Mouse (Mus musculus) adrenal gland, postnatal 25 days (tissue): ENCODE data around the gene Hist2h2ac. TPM values are rescaled to one million over a fixed set of nuclear protein-coding genes. Genes with fewer than 3 reads are reported as not detected.
"Not testable (repeated sequence)": the region's sequence is repeated elsewhere in the genome, so short reads cannot be mapped to it uniquely, and the experiment has no call there.

Experiments
- DNase-seq: peaks from one replicate; pipeline ENCODE4 v3.0.0; 2021; ENCODE audit warnings: mixed read lengths
- long read RNA-seq: library from polyadenylated mRNA; stranded (forward); transcript quantifications from one replicate; pipeline ENCODE4 v2.0.0, GENCODE M21; 2021
- total RNA-seq: library from RNA; stranded (reverse); gene quantifications from 2 replicates; pipeline ENCODE4 v1.2.3, GENCODE M21; 2021

Hist2h2ac gene
- 62.8 and 86.8 TPM in 2 replicates for total RNA-seq
- long read RNA-seq: 0 reads

DNA sequence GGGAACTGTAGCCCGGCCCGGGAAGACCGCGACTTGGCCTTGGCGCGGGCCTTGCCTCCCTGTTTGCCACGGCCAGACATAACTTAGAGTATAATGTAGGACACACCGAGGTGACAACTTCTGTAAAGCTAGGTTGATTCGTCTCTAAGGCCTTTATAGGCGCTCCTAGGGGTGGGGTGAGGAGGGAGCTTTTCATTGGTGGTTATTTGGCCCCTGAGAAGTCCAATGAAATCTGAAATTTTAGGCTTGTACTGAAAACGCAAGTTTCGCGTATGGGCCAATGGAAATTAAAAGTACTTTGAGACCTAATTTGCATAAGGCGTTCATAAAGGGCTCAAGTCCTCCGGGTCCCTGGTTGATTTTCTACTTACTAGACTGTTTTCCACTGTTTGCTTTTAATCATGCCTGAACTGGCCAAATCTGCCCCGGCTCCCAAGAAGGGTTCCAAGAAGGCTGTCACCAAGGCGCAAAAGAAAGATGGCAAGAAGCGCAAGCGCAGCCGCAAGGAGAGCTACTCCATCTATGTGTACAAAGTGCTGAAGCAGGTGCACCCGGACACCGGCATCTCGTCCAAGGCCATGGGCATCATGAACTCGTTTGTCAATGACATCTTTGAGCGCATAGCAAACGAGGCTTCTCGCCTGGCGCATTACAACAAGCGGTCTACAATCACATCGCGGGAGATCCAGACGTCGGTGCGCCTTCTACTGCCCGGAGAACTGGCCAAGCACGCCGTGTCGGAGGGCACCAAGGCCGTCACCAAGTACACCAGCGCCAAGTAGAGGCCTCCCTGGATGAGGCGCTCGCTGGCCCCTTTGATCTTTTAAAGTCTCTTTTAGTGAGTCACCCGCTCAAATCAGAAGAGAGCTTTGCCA lies at the start of gene Hist2h2ac, which contains the start of gene Hist2h2be:
Hist2h2ac (minus strand) TSS at position 116 of the 875 bp plus-strand sequence.
Hist2h2be (plus strand) TSS at position 355 of the 875 bp plus-strand sequence.
- peak; percentile 80 for DNase-seq

DNA sequence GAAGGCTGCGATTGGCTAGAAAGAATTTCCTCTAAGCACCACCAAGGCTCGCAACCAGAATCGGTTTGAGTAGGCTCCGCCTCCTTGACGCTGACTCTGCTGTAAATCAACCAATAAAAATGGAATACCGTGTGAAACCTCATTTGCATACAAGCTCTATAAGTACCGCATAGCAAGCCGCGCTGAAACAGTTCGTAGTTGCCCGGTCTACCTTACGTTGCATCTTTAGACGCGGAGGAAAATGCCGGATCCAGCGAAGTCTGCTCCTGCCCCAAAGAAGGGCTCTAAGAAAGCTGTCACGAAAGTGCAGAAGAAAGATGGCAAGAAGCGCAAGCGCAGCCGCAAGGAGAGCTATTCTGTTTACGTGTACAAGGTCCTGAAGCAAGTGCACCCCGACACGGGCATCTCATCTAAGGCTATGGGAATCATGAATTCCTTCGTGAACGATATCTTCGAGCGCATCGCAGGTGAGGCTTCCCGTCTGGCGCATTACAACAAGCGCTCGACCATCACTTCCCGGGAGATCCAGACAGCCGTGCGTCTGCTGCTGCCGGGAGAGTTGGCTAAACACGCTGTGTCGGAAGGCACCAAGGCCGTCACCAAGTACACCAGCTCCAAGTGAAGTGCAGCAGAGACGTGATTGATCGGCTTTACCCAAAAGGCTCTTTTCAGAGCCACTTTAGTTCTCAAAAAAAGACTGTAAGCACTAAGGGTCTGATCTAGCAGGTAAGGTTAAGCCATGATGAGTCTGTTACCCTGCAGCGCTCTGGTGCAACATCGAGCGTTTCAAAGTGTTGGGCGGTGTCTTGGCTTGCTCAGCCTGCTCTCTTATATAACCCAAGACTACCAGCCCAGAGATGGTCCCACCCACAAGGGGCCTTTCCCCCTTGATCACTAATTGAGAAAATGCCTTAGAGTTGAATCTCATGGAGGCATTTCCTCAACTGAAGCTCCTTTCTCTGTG lies 49.1 kb upstream of the Hist2h2ac start, which contains the start of gene Hist2h2bb:
Hist2h2bb (plus strand) TSS at position 242 of the 964 bp plus-strand sequence.
- peak; percentile 70 for DNase-seq

DNA sequence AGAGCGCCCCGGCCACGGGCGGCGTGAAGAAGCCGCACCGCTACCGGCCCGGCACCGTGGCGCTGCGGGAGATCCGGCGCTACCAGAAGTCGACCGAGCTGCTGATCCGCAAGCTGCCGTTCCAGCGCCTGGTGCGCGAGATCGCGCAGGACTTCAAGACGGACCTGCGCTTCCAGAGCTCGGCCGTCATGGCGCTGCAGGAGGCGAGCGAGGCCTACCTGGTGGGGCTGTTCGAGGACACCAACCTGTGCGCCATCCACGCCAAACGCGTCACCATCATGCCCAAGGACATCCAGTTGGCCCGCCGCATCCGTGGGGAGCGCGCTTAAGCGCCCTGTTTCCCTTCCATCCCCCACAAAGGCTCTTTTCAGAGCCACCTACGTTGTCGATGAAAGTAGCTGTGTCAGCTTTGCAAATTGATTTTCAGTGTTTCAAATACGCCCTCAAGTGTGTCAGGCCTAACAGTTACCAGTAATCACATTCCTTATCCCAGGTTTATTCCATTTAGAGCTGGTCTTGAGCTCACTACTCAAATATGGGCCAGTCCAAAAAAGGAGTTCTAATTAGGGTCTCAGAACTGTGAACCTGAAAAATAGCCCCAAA lies 48.2 kb upstream of the Hist2h2ac start:
- DNase-seq: not testable (repeated sequence)

DNA sequence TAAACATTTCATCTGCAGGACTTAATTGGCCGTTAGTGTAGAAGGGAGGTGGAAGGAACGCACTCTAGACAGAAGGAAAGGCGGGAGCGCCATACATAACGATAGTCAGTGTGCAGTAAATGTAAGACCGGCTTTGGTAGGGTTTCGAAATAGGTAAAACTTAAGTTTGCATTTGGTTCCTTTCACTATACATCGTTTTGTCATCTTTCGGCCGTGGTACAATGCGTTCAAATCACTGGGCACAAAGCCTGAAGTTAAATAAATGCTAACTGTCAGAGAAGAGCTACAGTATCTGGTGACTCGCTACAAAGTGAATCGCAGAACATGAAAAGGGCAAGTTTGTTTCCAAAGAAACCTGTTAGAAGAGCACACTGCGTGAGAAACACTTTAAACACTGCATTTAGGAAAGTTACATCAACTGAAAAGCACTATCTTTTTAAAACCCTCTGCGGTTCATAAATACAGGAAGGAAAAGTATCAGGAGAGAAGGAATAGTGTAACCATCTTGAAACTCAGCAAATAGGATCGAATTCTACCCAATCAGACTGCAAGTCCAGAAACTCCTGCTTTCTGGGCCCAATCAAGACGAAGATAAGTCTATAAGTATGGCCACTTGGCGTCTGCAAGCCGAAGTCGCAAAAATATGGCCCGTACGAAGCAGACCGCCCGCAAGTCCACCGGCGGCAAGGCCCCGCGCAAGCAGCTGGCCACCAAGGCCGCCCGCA lies 47.5 kb upstream of the Hist2h2ac start, which contains the start of gene Hist2h3b:
Hist2h3b (plus strand) TSS at position 604 of the 725 bp plus-strand sequence.
- peak; percentile 77 for DNase-seq

DNA sequence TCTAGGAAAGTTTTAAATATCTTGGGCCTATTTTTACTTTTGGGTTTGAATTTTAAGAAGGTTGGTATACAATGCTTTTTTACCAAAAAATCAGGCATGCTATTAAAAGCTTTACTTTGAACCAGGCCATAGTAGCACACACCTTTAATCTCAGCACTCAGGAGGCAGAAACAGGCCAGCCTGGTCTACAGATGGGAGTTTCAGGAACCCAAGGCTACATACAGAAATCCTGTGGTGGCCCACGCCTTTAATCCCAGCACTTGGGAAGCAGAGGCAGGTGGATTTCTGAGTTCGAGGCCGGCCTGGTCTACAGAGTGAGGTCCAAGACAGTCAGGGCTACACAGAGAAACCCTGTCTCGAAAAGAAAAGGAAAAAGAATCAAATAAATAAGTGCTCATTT lies 46.9 kb upstream of the Hist2h2ac start:
- no peak for DNase-seq

DNA sequence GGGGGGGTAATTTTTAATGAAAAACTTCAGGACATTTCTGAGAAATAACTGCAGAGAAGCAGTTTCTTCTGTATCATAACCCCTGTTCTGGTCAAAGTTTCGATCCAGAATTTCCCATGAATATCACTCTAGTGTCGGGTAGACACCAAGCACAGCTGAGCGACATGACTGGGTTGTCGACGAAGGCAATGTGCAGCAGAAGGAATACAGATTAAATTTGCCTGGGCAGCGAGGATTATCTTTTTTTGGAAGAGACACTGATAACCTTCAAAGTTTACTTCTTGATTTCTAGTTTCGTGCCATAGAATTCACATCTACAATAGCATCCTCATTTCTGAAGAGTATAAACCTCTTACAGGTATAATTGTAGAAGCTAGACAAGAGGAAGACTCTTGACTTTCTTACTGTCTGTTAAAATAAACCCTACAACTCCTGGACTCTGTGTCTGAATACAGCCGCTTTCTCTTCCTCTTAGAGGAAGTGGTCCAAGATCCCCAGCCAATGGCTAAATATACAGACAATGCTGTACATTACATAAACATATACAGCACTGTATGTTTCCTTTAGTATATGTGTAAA lies 45.5 kb upstream of the Hist2h2ac start:
- DNase-seq: no peak

DNA sequence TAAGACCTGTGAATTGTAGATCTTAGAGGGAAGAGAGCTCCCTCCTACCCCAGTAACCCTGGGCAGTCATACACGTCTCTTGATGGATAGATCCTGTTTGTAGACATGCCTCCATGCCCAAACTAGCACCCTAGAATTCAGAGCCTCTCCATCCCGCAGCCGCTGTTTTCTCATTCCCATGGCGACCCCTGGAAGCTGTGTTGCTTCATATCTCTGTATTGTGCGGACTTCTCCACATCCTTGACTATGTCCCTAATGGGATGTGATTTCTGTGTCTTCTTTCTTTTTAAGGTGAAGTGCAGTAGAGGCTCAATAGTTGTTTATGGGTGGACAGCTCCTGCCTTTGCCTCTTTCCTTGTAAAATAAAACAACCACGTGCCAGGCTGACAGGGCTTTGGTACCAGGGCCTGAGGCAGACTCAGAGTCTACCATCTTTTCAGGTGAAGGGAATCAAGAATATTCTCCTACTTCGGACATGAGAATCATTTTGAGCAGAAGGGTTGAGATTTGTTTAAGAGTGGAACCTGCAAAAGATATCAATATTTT lies 43.8 kb upstream of the Hist2h2ac start:
- DNase-seq: no peak

DNA sequence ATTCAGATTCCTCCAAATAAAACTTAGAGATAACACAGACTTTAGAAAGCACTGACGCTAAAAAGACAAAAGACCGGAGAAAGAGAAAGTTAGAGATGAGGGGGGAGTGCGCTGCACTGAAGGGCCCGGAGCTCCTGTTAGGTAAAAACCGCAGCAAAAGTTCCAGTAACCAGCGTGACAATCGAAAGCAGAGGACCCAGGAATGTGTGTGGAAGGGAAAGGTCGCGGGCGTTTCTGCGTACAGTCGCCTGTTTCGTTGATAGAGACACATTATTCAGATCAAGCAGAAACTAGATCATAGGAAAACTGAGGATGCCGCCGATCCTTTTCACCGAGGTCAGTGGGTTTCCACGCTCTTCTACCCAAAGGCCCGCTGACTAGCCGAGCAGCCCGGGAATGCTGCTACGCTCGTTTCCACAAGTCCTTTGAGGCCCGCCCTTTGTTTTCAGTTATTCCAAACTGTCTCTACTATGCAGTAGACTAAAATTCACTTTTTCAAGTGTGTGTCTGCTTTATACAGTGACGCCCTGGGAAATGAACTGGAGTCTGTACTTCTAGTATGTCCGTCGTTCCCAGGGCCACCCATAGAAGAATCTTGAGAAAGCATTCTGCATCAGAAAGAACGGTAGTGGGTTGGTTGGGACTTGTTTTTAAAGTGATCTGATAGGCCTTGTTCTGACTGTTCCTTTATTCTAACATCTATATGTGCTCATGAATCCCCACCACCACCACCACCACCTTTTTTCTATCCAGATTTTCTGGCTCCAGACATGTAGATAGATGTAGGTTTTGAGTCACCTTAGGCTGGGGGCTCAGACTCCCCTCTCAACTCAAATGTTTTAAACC lies 43.1 kb upstream of the Hist2h2ac start:
- peak; percentile 34 for DNase-seq

DNA sequence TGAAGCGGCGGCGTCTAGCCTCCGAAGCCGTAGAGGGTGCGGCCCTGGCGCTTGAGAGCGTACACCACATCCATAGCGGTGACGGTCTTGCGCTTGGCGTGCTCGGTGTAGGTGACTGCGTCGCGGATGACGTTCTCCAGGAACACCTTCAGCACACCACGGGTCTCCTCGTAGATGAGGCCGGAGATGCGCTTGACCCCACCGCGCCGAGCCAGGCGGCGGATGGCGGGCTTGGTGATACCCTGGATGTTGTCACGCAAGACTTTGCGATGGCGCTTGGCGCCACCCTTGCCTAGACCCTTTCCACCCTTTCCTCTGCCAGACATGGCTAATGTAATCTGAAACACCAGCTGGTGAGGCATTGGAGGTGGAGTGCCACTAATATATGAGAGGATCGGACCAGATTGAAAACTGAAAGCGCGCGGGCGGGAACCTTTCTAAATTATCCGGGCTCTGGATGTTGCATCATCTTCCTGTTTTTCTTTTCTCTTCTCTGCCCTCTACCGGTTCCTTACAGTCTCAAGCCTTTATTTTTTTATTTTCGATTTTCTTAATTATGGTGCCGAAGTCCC lies 42.4 kb upstream of the Hist2h2ac start, which contains the start of gene Hist2h4:
Hist2h4 (minus strand) TSS at position 333 of the 572 bp plus-strand sequence.
- peak; percentile 89 for DNase-seq

DNA sequence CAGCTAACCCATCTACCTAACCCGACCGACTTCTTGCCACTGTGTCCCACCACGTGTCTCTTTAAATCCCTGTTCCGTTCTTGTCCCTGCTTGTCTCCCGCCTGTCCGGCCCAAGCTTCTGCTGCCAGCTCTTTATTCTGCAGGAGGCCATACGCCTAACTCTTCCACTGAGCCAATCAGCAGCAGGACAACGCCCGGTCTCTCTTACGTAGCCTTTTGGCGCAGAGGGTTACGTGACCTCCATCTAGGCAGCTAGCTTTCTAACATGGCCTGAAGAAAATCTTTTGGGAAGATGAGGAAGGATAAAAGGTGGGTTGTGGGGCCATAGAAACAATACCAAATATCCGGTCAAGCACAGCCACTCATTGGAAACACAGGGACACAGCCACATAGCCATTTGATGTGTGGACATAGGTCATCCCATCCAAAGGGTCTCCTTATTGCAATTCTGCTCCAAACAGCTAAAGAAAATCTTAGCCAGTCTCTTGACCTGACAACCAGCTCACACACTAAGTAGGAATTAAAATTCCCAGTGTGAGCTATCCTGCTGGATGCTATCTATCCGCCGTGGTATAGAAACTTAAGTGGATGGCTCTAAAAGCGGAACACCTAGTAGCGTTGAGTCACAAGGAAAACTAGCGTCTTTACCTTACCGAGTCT lies 41.7 kb upstream of the Hist2h2ac start:
- peak; percentile 75 for DNase-seq

DNA sequence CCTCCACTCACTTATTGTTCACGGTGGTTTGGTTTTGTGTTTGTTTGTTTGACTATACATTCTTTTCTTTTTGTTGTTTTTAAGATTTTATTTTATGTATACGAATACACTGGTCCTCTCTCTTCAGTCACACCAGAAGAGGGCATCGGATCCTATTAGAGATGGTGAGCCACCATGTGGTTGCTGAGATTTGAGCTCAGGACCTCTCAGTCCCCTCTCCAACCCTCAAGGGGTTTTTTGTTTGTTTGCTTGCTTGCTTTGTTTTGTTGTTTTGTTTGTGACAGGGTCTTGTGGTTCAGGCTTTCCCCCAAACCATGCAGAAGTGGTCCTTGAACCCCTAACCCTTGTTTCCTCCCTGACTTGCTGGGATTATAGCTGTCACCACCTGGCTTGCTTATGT lies 40.9 kb upstream of the Hist2h2ac start:
- no peak for DNase-seq

DNA sequence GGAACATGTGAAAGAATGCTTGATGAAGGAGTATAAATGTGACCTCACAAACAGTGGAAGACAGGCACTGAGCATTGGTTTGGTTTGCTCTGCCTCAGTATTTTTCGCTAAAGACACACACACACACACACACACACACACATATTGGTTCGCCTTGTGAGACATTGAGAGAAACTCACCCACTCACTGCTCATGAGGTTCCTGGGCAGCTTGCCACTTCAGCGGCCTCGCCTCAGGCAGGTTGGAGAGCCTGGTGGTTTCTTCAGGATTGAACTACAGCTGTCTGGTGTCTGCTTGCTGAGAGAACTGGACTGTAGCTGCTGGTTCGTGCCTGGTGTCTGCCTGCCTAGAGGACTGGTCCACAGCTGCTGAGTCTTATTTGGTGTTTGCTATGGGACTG lies 39.5 kb upstream of the Hist2h2ac start:
- no peak for DNase-seq

DNA sequence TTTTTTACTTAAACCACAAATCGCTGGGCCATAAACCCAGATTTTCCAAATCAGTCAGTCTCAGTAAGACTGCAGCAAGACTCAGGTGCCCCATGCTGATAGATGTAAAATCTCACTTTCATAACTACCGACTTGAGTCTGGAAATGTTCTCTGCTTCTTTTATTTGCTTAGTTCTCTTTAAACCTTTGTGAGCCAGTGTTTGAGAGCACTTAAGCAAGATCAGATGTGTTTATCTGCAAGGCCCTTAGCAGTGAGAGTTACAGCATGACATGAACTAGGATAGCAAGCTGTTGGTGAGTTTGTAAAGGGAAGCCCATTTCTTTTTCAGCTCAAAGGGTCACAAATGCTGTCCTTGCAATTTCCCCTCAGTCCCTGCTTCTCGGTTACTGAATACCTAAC lies 36.5 kb upstream of the Hist2h2ac start:
- DNase-seq: no peak

DNA sequence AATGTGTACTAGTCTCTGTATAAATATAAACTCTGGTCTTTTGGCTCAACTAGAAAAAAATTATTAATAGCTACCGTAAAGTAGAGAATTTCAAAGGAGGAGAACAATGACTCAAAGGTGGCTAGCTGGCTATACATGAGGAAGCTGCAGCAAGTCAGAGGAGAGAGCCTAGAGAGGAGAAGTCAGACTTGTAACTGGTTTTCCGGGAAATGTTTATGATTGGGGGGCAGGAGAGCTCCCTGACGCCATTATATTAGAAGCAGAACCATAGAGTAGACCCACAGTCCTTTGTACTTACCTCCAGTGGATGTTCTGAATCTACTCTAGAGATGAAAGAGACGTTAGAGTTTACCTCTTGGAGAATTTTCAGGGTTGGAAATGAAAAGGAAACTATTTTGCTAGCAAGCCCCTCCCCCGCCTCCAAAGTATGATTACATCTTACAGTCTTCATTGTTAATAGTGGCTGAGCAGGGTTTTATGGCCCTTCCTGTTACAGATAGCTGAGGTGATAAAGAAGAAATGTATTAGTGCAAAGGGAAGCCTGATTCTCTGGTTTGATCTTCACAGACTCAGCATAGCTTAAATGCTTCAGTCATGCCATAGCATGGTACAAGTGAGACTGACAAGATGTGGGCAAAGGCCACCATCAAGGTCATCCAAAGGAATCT lies 35.4 kb upstream of the Hist2h2ac start:
- no peak for DNase-seq

DNA sequence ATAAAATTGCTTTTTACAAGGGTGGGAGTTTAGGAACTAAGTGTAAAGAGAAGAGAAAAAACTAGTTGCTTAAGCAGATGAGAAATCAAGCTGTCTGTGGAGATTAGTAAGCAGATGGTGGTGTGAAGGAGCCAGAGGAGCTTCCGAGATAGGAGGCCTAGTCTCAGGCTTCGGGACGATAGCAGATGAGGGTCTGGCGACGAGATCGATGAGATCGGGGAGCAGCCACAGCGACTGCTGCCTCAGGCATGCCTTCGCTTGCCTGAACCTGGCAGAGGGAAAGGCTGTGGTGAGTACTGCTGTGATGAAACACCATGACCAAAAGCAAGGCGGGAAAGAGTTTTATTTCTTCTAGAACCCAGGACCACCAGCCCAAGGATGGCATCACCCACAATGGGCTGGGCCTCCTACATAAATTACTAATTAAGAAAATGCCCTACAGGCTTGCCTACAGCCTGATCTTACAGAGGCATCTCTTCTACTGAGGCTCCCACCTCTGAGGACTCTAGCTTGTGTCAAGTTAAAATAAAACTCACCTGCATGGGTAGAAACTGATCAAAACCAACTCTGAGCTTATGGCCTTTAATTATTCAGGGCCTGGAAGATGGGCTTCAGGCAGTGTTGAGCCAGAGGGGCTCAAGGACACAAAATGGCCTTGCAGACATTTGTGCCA lies 34.1 kb upstream of the Hist2h2ac start:
- DNase-seq: no peak

DNA sequence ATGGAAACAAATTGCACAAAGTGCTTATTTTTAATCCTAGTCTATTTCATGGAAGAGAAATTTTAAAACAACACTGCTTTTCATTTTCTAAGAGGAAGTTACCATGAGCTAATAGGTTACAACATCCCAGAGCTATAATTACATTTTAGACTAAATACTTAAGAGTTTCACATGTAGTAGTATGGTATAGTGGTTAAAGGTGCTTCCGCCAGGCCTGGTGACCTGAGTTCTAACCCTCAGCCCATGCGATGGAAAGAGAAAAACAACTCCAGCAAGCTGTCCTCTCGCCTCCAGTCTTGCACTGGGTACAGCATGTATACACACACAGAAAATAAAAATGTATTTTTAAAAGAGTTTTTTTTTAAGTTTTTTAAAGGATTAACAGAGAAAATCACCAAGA lies 31.1 kb upstream of the Hist2h2ac start:
- DNase-seq: no peak

DNA sequence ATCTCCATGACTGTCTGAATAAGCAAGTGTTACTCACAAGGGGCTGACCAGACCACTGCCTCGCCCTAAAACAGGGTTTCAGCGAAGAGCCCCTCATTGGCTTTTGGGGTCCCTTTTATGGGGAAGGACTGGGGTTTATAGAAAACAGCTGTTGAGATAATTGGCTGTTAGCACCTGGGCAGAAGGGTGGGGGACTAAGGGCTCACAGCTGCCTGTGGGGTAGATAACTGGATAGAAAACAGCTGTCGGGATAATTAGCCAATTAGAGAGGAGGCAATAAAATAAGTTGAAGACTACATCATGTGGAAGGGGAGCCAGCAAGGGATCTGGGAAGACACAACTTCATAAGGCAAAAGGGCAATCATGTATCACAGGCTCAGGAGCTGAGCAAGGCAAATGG lies 30.2 kb upstream of the Hist2h2ac start:
- DNase-seq: no peak

DNA sequence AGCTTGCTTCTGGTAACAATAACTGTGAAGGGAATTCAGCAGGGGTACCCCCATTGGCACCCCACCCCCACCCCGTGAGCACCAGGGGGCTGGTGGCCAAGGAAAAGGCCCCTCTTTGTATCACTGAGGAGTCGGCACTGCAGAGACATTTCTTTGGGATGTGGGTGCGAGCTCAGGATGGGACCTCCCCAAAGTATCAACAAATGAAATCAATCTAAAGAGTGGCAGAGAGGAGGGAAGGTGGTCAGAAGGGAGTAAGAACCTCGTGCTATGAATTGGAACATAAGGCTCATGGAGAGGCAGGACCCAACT lies 28.3 kb upstream of the Hist2h2ac start:
- no peak for DNase-seq
